Mouse (Mus musculus): ENCODE measurements at regions not wholly inside any gene's neighbourhood (a gene's known extent, or its start where the extent isn't known, plus 50 kb on each side); places are given as distances from the start of the nearest gene placed in this dataset.
"Not testable (repeated sequence)": the region's sequence is repeated elsewhere in the genome, so short reads cannot be mapped to it uniquely, and the experiment has no call there.

GRCm38 (mm10) chr11:25057093-25057521 is 979.3 kb downstream of the Bcl11a start:
- H3K4me3 ChIP-seq: no peak overlapping the region
- H3K9ac ChIP-seq: no peak overlapping the region
- no peaks in the 10 kb centered on the region for H3K9me3 ChIP-seq
- ATAC-seq (ENCODE audit: low FRiP score, low read depth): no peak
- H3K36me3 ChIP-seq: no peaks in the 10 kb centered on the region
- peak overlapping the region; percentile 45 for H3K4me2 ChIP-seq
- H3K27ac ChIP-seq (replicated peaks): no peak overlapping the region
- 8% methylated on average over 7 of the region's 7 CpGs for WGBS
- H3K4me1 ChIP-seq (replicated peaks): 0 out of 2 replicates have a peak, but pooled peaks cover 5% of the 10 kb centered on the region
- H3K27me3 ChIP-seq: no peaks in the 10 kb centered on the region

GRCm38 (mm10) chr11:25057543-25057942 is 979.7 kb downstream of the Bcl11a start:
- Histone ChIP-seq H3K27ac (replicated peaks) (no peak overlapping the region), H3K4me3 (no peak overlapping the region), H3K4me1 (replicated peaks) (0 out of 2 replicates have a peak, but pooled peaks cover 5% of the 10 kb centered on the region), H3K9me3 (no peaks in the 10 kb centered on the region), H3K36me3 (no peaks in the 10 kb centered on the region), H3K27me3 (no peaks in the 10 kb centered on the region), H3K4me2 (no peak overlapping the region), H3K9ac (no peak overlapping the region)
- 10% methylated on average over 2 of the region's 2 CpGs for WGBS
- no peak for ATAC-seq (ENCODE audit: low FRiP score, low read depth)

GRCm38 (mm10) chr11:25063042-25063441 is 985.2 kb downstream of the Bcl11a start:
- no peak overlapping the region for H3K9ac ChIP-seq
- H3K9me3 ChIP-seq: no peaks in the 10 kb centered on the region
- ATAC-seq (ENCODE audit: low FRiP score, low read depth): no peak
- WGBS: 20% methylated on average over 4 of the region's 4 CpGs
- no peaks in the 10 kb centered on the region for H3K27me3 ChIP-seq
- H3K4me1 ChIP-seq (replicated peaks): 0 out of 2 replicates have a peak, but pooled peaks cover 6% of the 10 kb centered on the region
- H3K36me3 ChIP-seq: no peaks in the 10 kb centered on the region
- no peak overlapping the region for H3K4me2 ChIP-seq
- H3K4me3 ChIP-seq: no peak overlapping the region
- no peak overlapping the region for H3K27ac ChIP-seq (replicated peaks)

GRCm38 (mm10) chr11:25063978-25064377 is 986.1 kb downstream of the Bcl11a start:
- H3K27ac ChIP-seq (replicated peaks): no peak overlapping the region
- WGBS: 71% methylated on average over 2 of the region's 2 CpGs
- no peak overlapping the region for H3K4me3 ChIP-seq
- no peak overlapping the region for H3K4me2 ChIP-seq
- no peaks in the 10 kb centered on the region for H3K27me3 ChIP-seq
- H3K4me1 ChIP-seq (replicated peaks): 0 out of 2 replicates have a peak, but pooled peaks cover 6% of the 10 kb centered on the region
- ATAC-seq (ENCODE audit: low FRiP score, low read depth): no peak
- no peak overlapping the region for H3K9ac ChIP-seq
- no peaks in the 10 kb centered on the region for H3K36me3 ChIP-seq
- no peaks in the 10 kb centered on the region for H3K9me3 ChIP-seq

- H3K4me3 ChIP-seq; H3K27ac ChIP-seq (replicated peaks); ATAC-seq (ENCODE audit: low FRiP score, low read depth); H3K9me3 ChIP-seq; H3K4me1 ChIP-seq (replicated peaks); H3K27me3 ChIP-seq; H3K9ac ChIP-seq; H3K36me3 ChIP-seq; H3K4me2 ChIP-seq: not testable (repeated sequence)
- 95% methylated on average over 3 of the region's 3 CpGs for WGBS
These were observed 1022.1 kb downstream of the Bcl11a start for GRCm38 (mm10) chr11:25099976-25100375.

- Histone ChIP-seq H3K9me3 (no peaks in the 10 kb centered on the region), H3K36me3 (no peaks in the 10 kb centered on the region), H3K4me3 (no peak overlapping the region), H3K9ac (no peak overlapping the region), H3K4me1 (replicated peaks) (no peaks in the 10 kb centered on the region), H3K4me2 (no peak overlapping the region), H3K27me3 (no peaks in the 10 kb centered on the region), H3K27ac (replicated peaks) (no peak overlapping the region)
- ATAC-seq (ENCODE audit: low FRiP score, low read depth): no peak
- 83% methylated on average over 8 of the region's 8 CpGs for WGBS
These were observed 1026.6 kb downstream of the Bcl11a start for GRCm38 (mm10) chr11:25104432-25104831.

GRCm38 (mm10) chr11:25124458-25124857 is 1046.6 kb downstream of the Bcl11a start:
- no peak for ATAC-seq (ENCODE audit: low FRiP score, low read depth)
- Histone ChIP-seq H3K27me3 (no peaks in the 10 kb centered on the region), H3K4me3 (no peak overlapping the region), H3K27ac (replicated peaks) (no peak overlapping the region), H3K36me3 (no peaks in the 10 kb centered on the region), H3K4me1 (replicated peaks) (no peaks in the 10 kb centered on the region), H3K9me3 (no peaks in the 10 kb centered on the region), H3K4me2 (no peak overlapping the region), H3K9ac (no peak overlapping the region)
- WGBS: 59% methylated on average over 2 of the region's 2 CpGs

GRCm38 (mm10) chr11:25142226-25142625 is 1064.4 kb downstream of the Bcl11a start:
- ATAC-seq (ENCODE audit: low FRiP score, low read depth): no peak
- no peak overlapping the region for H3K4me3 ChIP-seq
- WGBS: 71% methylated on average over 2 of the region's 2 CpGs

GRCm38 (mm10) chr11:25142833-25143232 is 1065.0 kb downstream of the Bcl11a start:
- Histone ChIP-seq H3K4me2 (no peak overlapping the region), H3K9me3 (no peaks in the 10 kb centered on the region), H3K27ac (replicated peaks) (no peak overlapping the region), H3K9ac (no peak overlapping the region), H3K4me3 (no peak overlapping the region), H3K27me3 (no peaks in the 10 kb centered on the region), H3K4me1 (replicated peaks) (no peaks in the 10 kb centered on the region), H3K36me3 (no peaks in the 10 kb centered on the region)
- no peak for ATAC-seq (ENCODE audit: low FRiP score, low read depth)
- 80% methylated on average over 4 of the region's 4 CpGs for WGBS

More at GRCm38 (mm10) chr11:25142226-25142625, 1064.4 kb downstream of the Bcl11a start:
- no peaks in the 10 kb centered on the region for H3K4me1 ChIP-seq (replicated peaks)
- H3K4me2 ChIP-seq: no peak overlapping the region
- no peak overlapping the region for H3K9ac ChIP-seq
- H3K27me3 ChIP-seq: no peaks in the 10 kb centered on the region
- H3K36me3 ChIP-seq: no peaks in the 10 kb centered on the region
- H3K9me3 ChIP-seq: no peaks in the 10 kb centered on the region
- no peak overlapping the region for H3K27ac ChIP-seq (replicated peaks)

- H3K36me3 ChIP-seq: no peaks in the 10 kb centered on the region
- WGBS: 86% methylated on average over 3 of the region's 3 CpGs
- H3K9ac ChIP-seq: no peak overlapping the region
- H3K4me2 ChIP-seq: no peak overlapping the region
- no peaks in the 10 kb centered on the region for H3K4me1 ChIP-seq (replicated peaks)
- no peak for ATAC-seq (ENCODE audit: low FRiP score, low read depth)
- H3K9me3 ChIP-seq: no peaks in the 10 kb centered on the region
- no peak overlapping the region for H3K27ac ChIP-seq (replicated peaks)
- no peaks in the 10 kb centered on the region for H3K27me3 ChIP-seq
- no peak overlapping the region for H3K4me3 ChIP-seq
These were observed 1063.3 kb downstream of the 5730522E02Rik start for GRCm38 (mm10) chr11:25147287-25147686.

- H3K4me3 ChIP-seq: peak overlapping the region; percentile 28
- H3K27me3 ChIP-seq: no peaks in the 10 kb centered on the region
- no peak overlapping the region for H3K27ac ChIP-seq (replicated peaks)
- H3K4me2 ChIP-seq: peak overlapping the region; percentile 51
- peaks cover 12% of the 10 kb centered on the region for H3K4me1 ChIP-seq (replicated peaks)
- ATAC-seq (ENCODE audit: low FRiP score, low read depth): peak; percentile 59; the same call in 1 of the 2 replicates
- H3K36me3 ChIP-seq: no peaks in the 10 kb centered on the region
- H3K9me3 ChIP-seq: no peaks in the 10 kb centered on the region
- WGBS: 8% methylated on average over 5 of the region's 5 CpGs
- H3K9ac ChIP-seq: no peak overlapping the region
These were observed 1053.9 kb downstream of the 5730522E02Rik start for GRCm38 (mm10) chr11:25156705-25157104.

GRCm38 (mm10) chr11:25157135-25157860 is 1053.3 kb downstream of the 5730522E02Rik start:
- H3K27ac ChIP-seq (replicated peaks): peak overlapping the region; percentile 62; the same call in 1 of the 2 replicates
- H3K4me3 ChIP-seq: peak overlapping the region; percentile 28
- ATAC-seq (ENCODE audit: low FRiP score, low read depth): peak; percentile 83
- 14% methylated on average over 11 of the region's 11 CpGs for WGBS
- H3K36me3 ChIP-seq: no peaks in the 10 kb centered on the region
- peaks cover 12% of the 10 kb centered on the region for H3K4me1 ChIP-seq (replicated peaks)
- no peaks in the 10 kb centered on the region for H3K27me3 ChIP-seq
- H3K9ac ChIP-seq: 0 out of 2 replicates have a peak overlapping the region, but pooled peaks have one; percentile 27
- peak overlapping the region; percentile 51 for H3K4me2 ChIP-seq
- no peaks in the 10 kb centered on the region for H3K9me3 ChIP-seq

Data from hindbrain, embryonic 15.5 days (tissue).